In the genomic region with DNA sequence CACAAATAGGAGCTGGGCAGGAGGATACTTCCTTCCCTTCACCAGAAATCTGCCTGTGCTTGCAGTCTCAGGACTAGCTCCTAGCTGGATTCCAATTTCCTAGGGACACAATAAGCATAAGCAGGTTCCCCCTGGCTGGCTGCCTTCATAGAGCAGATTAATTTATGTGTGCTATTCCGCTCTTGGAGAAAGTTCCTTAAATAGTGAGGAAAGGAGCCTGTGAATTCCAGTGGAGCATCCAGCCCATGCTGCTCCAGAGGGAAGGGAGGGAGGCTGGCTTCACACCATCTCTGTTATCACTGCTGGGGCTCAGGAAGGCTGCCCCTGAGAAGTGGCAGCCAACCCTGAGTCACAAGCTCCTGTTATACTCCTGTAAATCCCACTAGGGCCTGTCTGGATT, we compare ENCODE assay signal across 18 mouse cellular contexts. TPM values are rescaled to one million over a fixed set of nuclear protein-coding genes. Genes with fewer than 3 reads are reported as not detected.
DNase-seq lines count a peak whose midpoint lies in the region; ATAC-seq and TF ChIP-seq lines count a peak whose summit lies in the region.
"Had no signal": no experiment of that assay in that cellular context is flagged by ENCODE, and none has a peak within 500 bp of the region (broad histone marks: within the 10 kb centered on the region; RNA-seq: fewer than 3 reads in every experiment).

No protein-coding gene starts in this region.

- H3K4me1 ChIP-seq in intestine, postnatal 0 days (replicated peaks; ENCODE audit: control insufficient read depth, insufficient read depth, low read length): no peaks in the 10 kb centered on the region
- H3K4me1 ChIP-seq in stomach, embryonic 14.5 days (ENCODE audit: control insufficient read depth, insufficient read depth, low read length): no peaks in the 10 kb centered on the region

- no peak overlapping the region for H3K4me3 ChIP-seq in left cerebral cortex, adult 2 months
- H3K4me3 ChIP-seq in intestine, postnatal 0 days (ENCODE audit: low read depth, low read length): no peak overlapping the region
- H3K4me3 ChIP-seq in stomach, embryonic 14.5 days (ENCODE audit: low read depth, low read length): no peak overlapping the region

- ATAC-seq in intestine, postnatal 0 days: no peak
- no peak for ATAC-seq in stomach, embryonic 14.5 days (ENCODE audit: insufficient number of reproducible peaks, insufficient read depth, low FRiP score, low read depth)

- no peak overlapping the region for H3K9ac ChIP-seq in intestine, postnatal 0 days (ENCODE audit: low read depth, low read length)
- no peak overlapping the region for H3K9ac ChIP-seq in stomach, embryonic 14.5 days (replicated peaks; ENCODE audit: low read depth, low read length)

- intact Hi-C loops in heart, postnatal 36 days (cut with DNase I): no loop called here
- intact Hi-C loops in left cerebral cortex, adult 2 months (cut with DNase I): no loop called here

- WGBS in intestine, postnatal 0 days: 72% methylated on average over 1 of the region's 1 CpGs
- 64% methylated on average over 1 of the region's 1 CpGs for WGBS in stomach, embryonic 14.5 days

- H3K27me3 ChIP-seq in intestine, postnatal 0 days (replicated peaks; ENCODE audit: control insufficient read depth, insufficient read depth, low read length): no peaks in the 10 kb centered on the region
- no peaks in the 10 kb centered on the region for H3K27me3 ChIP-seq in stomach, embryonic 14.5 days (ENCODE audit: control insufficient read depth, insufficient read depth, low read length)

- peak overlapping the region; percentile 17; the same call in 1 of the 2 replicates for H3K27ac ChIP-seq in left cerebral cortex, adult 2 months
- H3K27ac ChIP-seq in intestine, postnatal 0 days (ENCODE audit: low read depth, low read length): no peak overlapping the region
- H3K27ac ChIP-seq in stomach, embryonic 14.5 days (ENCODE audit: low read length): peak overlapping the region; percentile 55; the same call in 1 of the 2 replicates

- no peaks in the 10 kb centered on the region for H3K36me3 ChIP-seq in intestine, postnatal 0 days (ENCODE audit: control insufficient read depth, insufficient read depth)
- no peaks in the 10 kb centered on the region for H3K36me3 ChIP-seq in stomach, embryonic 14.5 days (ENCODE audit: control insufficient read depth, insufficient read depth, low read length)

- TF ChIP-seq CTCF in left cerebral cortex, adult 2 months (IDR thresholded peaks at IDR 0.05): no peak
- 0 out of 2 replicates have a peak, but pooled peaks have one; percentile 4 for TF ChIP-seq CTCF in intestine, postnatal 0 days (IDR thresholded peaks at IDR 0.05; ENCODE audit: low read depth)

- DNase-seq in heart, adult 11 months: peak; percentile 70
- no peak for DNase-seq in heart, postnatal 36 days
- DNase-seq in left cerebral cortex, adult 2 months (ENCODE audit: extremely low spot score in 1 of 2, low spot score in 2 of 2): no peak
- no peak for DNase-seq in left cerebral cortex, adult 11 months (ENCODE audit: low spot score)
- no peak for DNase-seq in retina, postnatal 1 day
- DNase-seq in spleen, postnatal 36 days (ENCODE audit: low spot score in 2 of 2): no peak
- DNase-seq: cerebellum, adult 11 months; thymus, postnatal 36 days had no signal

- H3K4me2 ChIP-seq in intestine, postnatal 0 days (replicated peaks; ENCODE audit: low read depth): no peak overlapping the region
- H3K4me2 ChIP-seq in stomach, embryonic 14.5 days (replicated peaks; ENCODE audit: low read depth, low read length): no peak overlapping the region

- H3K9me3 ChIP-seq in intestine, postnatal 0 days (ENCODE audit: control insufficient read depth): no peaks in the 10 kb centered on the region
- H3K9me3 ChIP-seq in stomach, embryonic 14.5 days (ENCODE audit: control insufficient read depth, low read depth, low read length): no peaks in the 10 kb centered on the region

RNA-seq across cellular contexts. Expression of a gene that starts 35.5 kb away (rescaled TPM):
- not detected for total RNA-seq in heart, postnatal 36 days (2021)
- total RNA-seq in left cerebral cortex, adult 2 months (2021): not detected
- 0.65 and 0.77 TPM in 2 replicates for polyA plus RNA-seq in intestine, postnatal 0 days (2015; fragmentation: Nextera tagmentation; extraction: Ambion mirVana)
- polyA plus RNA-seq in stomach, embryonic 14.5 days (2014; fragmentation: Nextera tagmentation; extraction: Ambion mirVana): not detected in 2 replicates
- total RNA-seq: adrenal gland, adult 18-20 months; heart, adult 8-10 months; layer of hippocampus, postnatal 25 days; megakaryocyte progenitor cell, adult 5-6 weeks had no signal
- polyA plus RNA-seq: frontal cortex, adult 2 months; liver, embryonic 16.5 days; neural tube, embryonic 11.5 days; spleen, adult 2 months had no signal

RNA-seq across cellular contexts. Expression of a gene that starts 46.7 kb away (rescaled TPM):
- total RNA-seq in heart, postnatal 36 days (2021): 1 to 10 TPM; 2.9 to 4.2 TPM
- total RNA-seq in left cerebral cortex, adult 2 months (2021): 10 to 100 TPM; 22.8 to 25.6 TPM
- 4.1 and 5.1 TPM in 2 replicates for polyA plus RNA-seq in intestine, postnatal 0 days (2015; fragmentation: Nextera tagmentation; extraction: Ambion mirVana)
- 3.5 and 4.1 TPM in 2 replicates for polyA plus RNA-seq in stomach, embryonic 14.5 days (2014; fragmentation: Nextera tagmentation; extraction: Ambion mirVana)
- total RNA-seq: megakaryocyte progenitor cell, adult 5-6 weeks had no signal

Comparison
In these comparisons a context has a peak if more than half of its experiments do, and no peak if none do; other contexts are left out.
1. RNA of a gene that starts 46.7 kb away (total RNA-seq): 22.8 to 25.6 TPM in left cerebral cortex, adult 2 months; 2.9 to 4.2 TPM in heart, postnatal 36 days; every median in the first group is over 4 times any median in the second.